Mouse (Mus musculus) megakaryocyte, embryonic 14.5 days (primary cell): ENCODE data around the gene Traf3.

Experiments used
- FLI1 ChIP-seq: IDR thresholded peaks from 2 replicates; pipeline ENCODE4 v1.6.1; 2012; ENCODE audit warnings: low read length, inconsistent platforms, mixed read lengths
- GATA1 ChIP-seq: IDR thresholded peaks from 3 replicates; pipeline ENCODE4 v1.6.1; 2012; ENCODE audit warnings: mixed read lengths, low read length, inconsistent platforms, borderline replicate concordance

GRCm38 (mm10) chr12:111190355-111190754 lies 24.2 kb downstream of the Traf3 start:
- TF ChIP-seq GATA1, result no peak
- no peak for TF ChIP-seq FLI1
